Mouse (Mus musculus): ENCODE measurements at regions not wholly inside any gene's neighbourhood (a gene's known extent, or its start where the extent isn't known, plus 50 kb on each side); places are given as distances from the start of the nearest gene placed in this dataset.

GRCm38 (mm10) chr12:32757441-32758119 is 61.8 kb upstream of the Nampt start:
- H3K4me3 ChIP-seq (ENCODE audit: insufficient read depth, low read length), result no peak overlapping the region
- TF ChIP-seq CTCF (IDR thresholded peaks at IDR 0.05; ENCODE audit: borderline replicate concordance, insufficient read depth, low read length) (no peak), POLR2A (IDR thresholded peaks at IDR 0.05; ENCODE audit: low read depth, low read length) (no peak)
- H3K4me1 ChIP-seq (ENCODE audit: control insufficient read depth, insufficient read depth, low read length), result no peaks in the 10 kb centered on the region
- H3K27ac ChIP-seq (ENCODE audit: insufficient read depth, low read length), result no peak overlapping the region

GRCm38 (mm10) chr12:32758150-32758549 is 61.2 kb upstream of the Nampt start:
- no peak overlapping the region for H3K27ac ChIP-seq (ENCODE audit: insufficient read depth, low read length)
- H3K4me1 ChIP-seq (ENCODE audit: control insufficient read depth, insufficient read depth, low read length), result no peaks in the 10 kb centered on the region
- TF ChIP-seq CTCF (IDR thresholded peaks at IDR 0.05; ENCODE audit: borderline replicate concordance, insufficient read depth, low read length) (no peak), POLR2A (IDR thresholded peaks at IDR 0.05; ENCODE audit: low read depth, low read length) (no peak)
- H3K4me3 ChIP-seq (ENCODE audit: insufficient read depth, low read length), result no peak overlapping the region

- Histone ChIP-seq H3K4me1 (ENCODE audit: control insufficient read depth, insufficient read depth, low read length) (no peaks in the 10 kb centered on the region), H3K27ac (ENCODE audit: insufficient read depth, low read length) (no peak overlapping the region), H3K4me3 (ENCODE audit: insufficient read depth, low read length) (no peak overlapping the region)
- TF ChIP-seq POLR2A (IDR thresholded peaks at IDR 0.05; ENCODE audit: low read depth, low read length) (no peak), CTCF (IDR thresholded peaks at IDR 0.05; ENCODE audit: borderline replicate concordance, insufficient read depth, low read length) (no peak)
These were observed 58.7 kb upstream of the Nampt start for GRCm38 (mm10) chr12:32760627-32761026.

GRCm38 (mm10) chr12:32761055-32761454 is 58.3 kb upstream of the Nampt start:
- Histone ChIP-seq H3K4me1 (ENCODE audit: control insufficient read depth, insufficient read depth, low read length) (no peaks in the 10 kb centered on the region), H3K4me3 (ENCODE audit: insufficient read depth, low read length) (no peak overlapping the region), H3K27ac (ENCODE audit: insufficient read depth, low read length) (no peak overlapping the region)
- no peak for TF ChIP-seq POLR2A (IDR thresholded peaks at IDR 0.05; ENCODE audit: low read depth, low read length)
- TF ChIP-seq CTCF (IDR thresholded peaks at IDR 0.05; ENCODE audit: borderline replicate concordance, insufficient read depth, low read length), result no peak

DNA sequence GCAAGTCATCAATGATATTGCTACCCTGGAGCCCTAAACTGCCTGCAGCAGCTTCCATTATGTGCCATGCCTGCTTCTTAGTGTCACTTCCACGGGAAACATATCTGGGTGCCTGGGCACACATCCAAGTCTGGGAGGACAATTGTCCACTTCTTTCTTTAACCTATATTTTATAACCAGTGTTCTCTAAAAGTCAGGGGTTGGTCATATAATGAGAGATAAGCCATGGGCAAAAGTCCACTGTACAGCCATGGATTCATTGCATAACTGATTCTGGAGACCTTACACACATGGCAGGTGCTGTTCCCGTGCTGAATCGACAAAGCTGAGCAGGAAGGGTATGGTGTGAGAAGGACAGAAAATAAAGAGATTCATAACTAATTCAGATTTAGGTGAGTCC is 55.1 kb upstream of the Nampt start:
- no peak overlapping the region for H3K4me3 ChIP-seq (ENCODE audit: insufficient read depth, low read length)
- TF ChIP-seq POLR2A (IDR thresholded peaks at IDR 0.05; ENCODE audit: low read depth, low read length), result no peak
- TF ChIP-seq CTCF (IDR thresholded peaks at IDR 0.05; ENCODE audit: borderline replicate concordance, insufficient read depth, low read length), result no peak

DNA sequence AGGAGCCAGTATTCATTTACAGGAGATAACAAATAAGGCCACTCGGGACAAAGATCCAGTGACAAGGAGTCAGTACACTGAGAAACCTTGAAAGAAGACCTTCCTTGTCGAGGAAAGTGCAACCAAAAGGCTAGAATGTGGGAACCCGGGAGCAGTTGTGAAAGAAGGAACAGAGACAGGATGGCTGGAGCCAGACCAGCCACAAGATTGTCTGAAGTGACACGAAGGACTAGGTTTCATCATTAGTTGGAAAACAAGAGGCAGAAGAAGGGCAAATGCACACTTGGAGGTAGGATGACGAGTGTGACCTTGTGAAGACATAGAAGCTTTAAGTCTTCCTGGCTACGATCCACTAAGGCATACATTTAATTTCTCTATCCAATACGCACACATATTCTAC is 54.6 kb upstream of the Nampt start:
- Histone ChIP-seq H3K27ac (ENCODE audit: insufficient read depth, low read length) (no peak overlapping the region), H3K4me3 (ENCODE audit: insufficient read depth, low read length) (no peak overlapping the region), H3K4me1 (ENCODE audit: control insufficient read depth, insufficient read depth, low read length) (no peaks in the 10 kb centered on the region; the same call in 1 of the 2 replicates)
- no peak for TF ChIP-seq CTCF (IDR thresholded peaks at IDR 0.05; ENCODE audit: borderline replicate concordance, insufficient read depth, low read length)
- TF ChIP-seq POLR2A (IDR thresholded peaks at IDR 0.05; ENCODE audit: low read depth, low read length), result no peak

More for the DNA sequence above, 55.1 kb upstream of the Nampt start:
- Histone ChIP-seq H3K4me1 (ENCODE audit: control insufficient read depth, insufficient read depth, low read length) (no peaks in the 10 kb centered on the region; the same call in 1 of the 2 replicates), H3K27ac (ENCODE audit: insufficient read depth, low read length) (no peak overlapping the region)

DNA sequence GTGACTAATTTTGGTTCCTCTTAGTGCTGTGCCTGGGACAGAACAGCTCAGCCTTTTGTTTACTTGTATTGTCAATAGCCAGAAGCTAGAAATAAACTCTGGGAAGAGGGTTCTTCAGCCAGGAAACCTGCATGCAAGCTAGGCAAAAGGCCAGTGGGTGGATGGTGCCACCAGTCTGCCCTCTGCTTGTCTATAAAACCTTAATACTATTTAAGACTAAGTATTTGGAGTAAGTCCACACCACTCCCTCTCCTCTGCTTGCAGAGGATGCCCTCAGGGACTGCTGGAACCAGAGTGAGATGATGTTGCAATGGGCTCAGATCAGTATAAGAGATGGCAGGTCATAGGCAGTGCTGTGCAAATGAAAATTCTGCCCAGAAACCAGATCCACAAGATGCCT is 53.5 kb upstream of the Nampt start:
- no peak for TF ChIP-seq POLR2A (IDR thresholded peaks at IDR 0.05; ENCODE audit: low read depth, low read length)
- no peak for TF ChIP-seq CTCF (IDR thresholded peaks at IDR 0.05; ENCODE audit: borderline replicate concordance, insufficient read depth, low read length)
- Histone ChIP-seq H3K4me3 (ENCODE audit: insufficient read depth, low read length) (no peak overlapping the region), H3K4me1 (ENCODE audit: control insufficient read depth, insufficient read depth, low read length) (no peaks in the 10 kb centered on the region; the same call in 1 of the 2 replicates)

DNA sequence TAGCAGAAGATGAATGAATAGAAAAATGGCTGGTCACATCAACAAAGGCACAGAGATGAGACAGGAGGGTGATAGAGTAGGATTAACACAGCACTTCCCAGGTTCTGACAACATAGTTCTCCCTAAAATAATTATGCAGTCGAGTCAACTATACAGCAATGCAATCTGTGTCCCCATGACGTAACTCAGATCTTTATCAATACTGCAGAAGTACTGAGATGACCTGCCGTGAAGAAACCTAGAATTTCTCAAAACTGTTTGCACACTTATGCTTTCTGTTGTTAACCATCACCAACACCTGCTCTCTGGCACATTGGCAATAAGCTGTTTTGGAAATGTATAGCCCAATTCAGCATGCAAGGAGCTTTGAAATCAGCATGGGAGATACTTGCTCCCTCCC is 52.8 kb upstream of the Nampt start:
- Histone ChIP-seq H3K4me3 (ENCODE audit: insufficient read depth, low read length) (no peak overlapping the region), H3K4me1 (ENCODE audit: control insufficient read depth, insufficient read depth, low read length) (no peaks in the 10 kb centered on the region; the same call in 1 of the 2 replicates), H3K27ac (ENCODE audit: insufficient read depth, low read length) (no peak overlapping the region)
- no peak for TF ChIP-seq CTCF (IDR thresholded peaks at IDR 0.05; ENCODE audit: borderline replicate concordance, insufficient read depth, low read length)
- TF ChIP-seq POLR2A (IDR thresholded peaks at IDR 0.05; ENCODE audit: low read depth, low read length), result no peak

More for the DNA sequence above, 53.5 kb upstream of the Nampt start:
- no peak overlapping the region for H3K27ac ChIP-seq (ENCODE audit: insufficient read depth, low read length)

GRCm38 (mm10) chr12:32767206-32768081 is 51.9 kb upstream of the Nampt start:
- Histone ChIP-seq H3K4me1 (ENCODE audit: control insufficient read depth, insufficient read depth, low read length) (no peaks in the 10 kb centered on the region; the same call in 1 of the 2 replicates), H3K27ac (ENCODE audit: insufficient read depth, low read length) (no peak overlapping the region; the same call in 1 of the 2 replicates), H3K4me3 (ENCODE audit: insufficient read depth, low read length) (no peak overlapping the region)
- TF ChIP-seq POLR2A (IDR thresholded peaks at IDR 0.05; ENCODE audit: low read depth, low read length) (no peak), CTCF (IDR thresholded peaks at IDR 0.05; ENCODE audit: borderline replicate concordance, insufficient read depth, low read length) (no peak)
